Mouse (Mus musculus) forebrain, postnatal 0 days (tissue): ENCODE data around the gene Phospho1. TPM values are rescaled to one million over a fixed set of nuclear protein-coding genes. Genes with fewer than 3 reads are reported as not detected.

ENCODE experiments used
- ATAC-seq: fragments of 200-750 bp; cut with Nextera tagmentation; 2 replicates; pipeline ENCODE4 v1.8.0; 2017; ENCODE audit warnings: mild to moderate bottlenecking, moderate library complexity
- DNase-seq: peaks from one replicate; pipeline ENCODE4 v3.0.0-alpha.2; 2015
- H3K27ac ChIP-seq: fragments of 300-500 bp; sonication (generic); 2 replicates; pipeline ENCODE4 v1.5.1; 2014; ENCODE audit warnings: low read depth, mild to moderate bottlenecking, antibody characterized with exemption, low read length, moderate library complexity, mixed read lengths
- H3K27me3 ChIP-seq: fragments of 300-500 bp; sonication (generic); 2 replicates; pipeline ENCODE4 v1.6.1; 2014; ENCODE audit warnings: mild to moderate bottlenecking, low read length, mixed read lengths; ENCODE audit not compliant: insufficient read depth
- H3K36me3 ChIP-seq: fragments of 300-500 bp; sonication (generic); 2 replicates; pipeline ENCODE4 v1.6.1; 2014; ENCODE audit warnings: mild to moderate bottlenecking, moderate library complexity; ENCODE audit not compliant: insufficient read depth
- H3K4me1 ChIP-seq: fragments of 300-500 bp; sonication (generic); 2 replicates; pipeline ENCODE4 v1.6.1; 2014; ENCODE audit warnings: antibody characterized with exemption; ENCODE audit not compliant: insufficient read depth
- H3K4me2 ChIP-seq: fragments of 300-500 bp; sonication (generic); 2 replicates; pipeline ENCODE4 v1.6.1; 2014; ENCODE audit warnings: low read depth, mild to moderate bottlenecking, moderate library complexity
- H3K4me3 ChIP-seq: fragments of 300-500 bp; sonication (generic); 2 replicates; pipeline ENCODE4 v1.5.1; 2014; ENCODE audit warnings: low read depth, low read length, mixed read lengths
- H3K9ac ChIP-seq: fragments of 300-500 bp; sonication (generic); 2 replicates; pipeline ENCODE4 v1.6.1; 2014; ENCODE audit warnings: mild to moderate bottlenecking
- H3K9me3 ChIP-seq: fragments of 300-500 bp; sonication (generic); 2 replicates; pipeline ENCODE4 v1.6.1; 2016; ENCODE audit warnings: low read length
- CTCF ChIP-seq: sonication (generic); IDR thresholded peaks from 2 replicates; pipeline ENCODE4 v1.5.1; 2016; ENCODE audit warnings: antibody characterized with exemption, control low read depth, low read depth
- WGBS: fragments of 180-500 bp; shearing (Covaris S2); extraction: QIAGEN DNeasy Blood & Tissue Kit; methylation state at CpG from one replicate; pipeline ENCODE4 v1.1.7; 2014; 5-methylcytosine and 5-hydroxymethylcytosine counted together
- polyA plus RNA-seq: library from polyadenylated mRNA; unstranded; fragments of >200 nt; fragmentation: Nextera tagmentation; extraction: Ambion mirVana; gene quantifications from 2 replicates; pipeline ENCODE4 v1.2.1, GENCODE M21; 2015
- total RNA-seq: library from RNA; depleted of rRNA; stranded (reverse); fragments of >200 nt; gene quantifications from 2 replicates; pipeline ENCODE4 v1.2.3, GENCODE M21; 2014

Phospho1 gene
- total and polyA plus RNA-seq, 2 experiments from 2014 or later: 0.90 TPM; not detected in 1

- Histone ChIP-seq H3K9ac (no peak overlapping the region), H3K4me3 (no peak overlapping the region), H3K36me3 (no peaks in the 10 kb centered on the region), H3K4me2 (no peak overlapping the region), H3K27ac (no peak overlapping the region), H3K4me1 (peaks cover 4% of the 10 kb centered on the region), H3K9me3 (no peaks in the 10 kb centered on the region), H3K27me3 (peaks cover 23% of the 10 kb centered on the region)
- ATAC-seq (peak; percentile 60), DNase-seq (peak; percentile 45)
- TF ChIP-seq CTCF: no peak
- 53% methylated on average over 8 of the region's 8 CpGs for WGBS
Measured at GRCm38 (mm10) chr11:95838999-95839868, 14.9 kb downstream of the Phospho1 start.

- H3K27me3 ChIP-seq: peaks cover 8% of the 10 kb centered on the region
- no peak overlapping the region for H3K9ac ChIP-seq
- no peak for TF ChIP-seq CTCF
- H3K4me2 ChIP-seq: no peak overlapping the region
- H3K4me3 ChIP-seq: no peak overlapping the region
- no peaks in the 10 kb centered on the region for H3K36me3 ChIP-seq
- no peak overlapping the region for H3K27ac ChIP-seq
- H3K4me1 ChIP-seq: peaks cover 4% of the 10 kb centered on the region
- no peaks in the 10 kb centered on the region for H3K9me3 ChIP-seq
- DNase-seq (no peak), ATAC-seq (no peak)
- WGBS: 75% methylated on average over 5 of the region's 5 CpGs
Measured at GRCm38 (mm10) chr11:95840694-95841497, 16.6 kb downstream of the Phospho1 start.

GRCm38 (mm10) chr11:95841498-95841830, 17.2 kb downstream of the Phospho1 start:
- 62% methylated on average over 10 of the region's 10 CpGs for WGBS
- Histone ChIP-seq H3K9me3 (no peaks in the 10 kb centered on the region), H3K9ac (no peak overlapping the region), H3K36me3 (no peaks in the 10 kb centered on the region), H3K27ac (no peak overlapping the region), H3K4me1 (peaks cover 4% of the 10 kb centered on the region), H3K27me3 (peaks cover 8% of the 10 kb centered on the region), H3K4me2 (no peak overlapping the region), H3K4me3 (no peak overlapping the region)
- no peak for TF ChIP-seq CTCF
- DNase-seq (no peak), ATAC-seq (no peak)

DNA sequence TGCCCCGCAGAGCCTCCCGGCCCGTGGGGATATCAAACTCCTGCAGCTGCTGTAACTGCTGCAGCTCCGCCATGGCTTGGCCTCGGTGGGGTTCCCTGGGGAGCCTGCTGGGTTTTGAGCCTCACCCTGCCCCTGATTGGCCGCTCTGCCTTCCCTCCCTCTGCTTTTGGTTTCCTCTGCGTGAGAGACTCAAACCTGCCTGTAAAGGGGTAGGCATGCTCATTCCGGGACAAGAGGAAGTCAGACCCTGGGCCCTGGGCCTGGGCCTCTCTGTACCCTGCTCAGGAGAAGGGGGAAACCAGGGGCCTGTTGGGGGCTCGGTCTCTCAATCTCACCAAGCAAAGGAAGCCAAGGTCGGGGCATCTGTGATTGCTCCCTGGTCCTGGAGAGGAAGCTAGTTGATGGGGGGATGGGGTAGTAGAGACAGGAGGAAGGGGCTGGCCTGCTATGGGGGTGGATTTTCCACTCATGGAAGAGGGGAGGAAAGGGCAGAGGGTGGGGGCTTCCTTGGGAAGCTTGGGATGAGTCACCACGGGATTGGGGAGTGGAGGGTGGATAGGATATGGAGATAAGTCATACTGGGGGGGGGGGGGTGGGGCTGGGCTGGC, 17.9 kb downstream of the Phospho1 start, which contains the start of gene Abi3:
Abi3 (minus strand) TSS at position 403 of the 608 bp plus-strand sequence.
- Histone ChIP-seq H3K4me3 (no peak within 1 kb of the TSS), H3K4me2 (no peak within 1 kb of the TSS), H3K9ac (no peak within 1 kb of the TSS), H3K9me3 (no peaks in the 10 kb centered on the region), H3K4me1 (peaks cover 4% of the 10 kb centered on the region), H3K27me3 (peaks cover 8% of the 10 kb centered on the region), H3K36me3 (no peaks in the 10 kb centered on the region), H3K27ac (no peak within 1 kb of the TSS)
- WGBS: 14% methylated on average over 11 of the region's 11 CpGs
- TF ChIP-seq CTCF: no peak
- DNase-seq (no peak), ATAC-seq (no peak)

- DNase-seq (no peak), ATAC-seq (no peak)
- TF ChIP-seq CTCF: no peak
- H3K4me3 ChIP-seq: no peak overlapping the region
- peaks cover 4% of the 10 kb centered on the region for H3K4me1 ChIP-seq
- 81% methylated on average over 5 of the region's 5 CpGs for WGBS
- H3K9me3 ChIP-seq: no peaks in the 10 kb centered on the region
- peaks cover 8% of the 10 kb centered on the region for H3K27me3 ChIP-seq
- H3K4me2 ChIP-seq: no peak overlapping the region
- H3K27ac ChIP-seq: no peak overlapping the region
- no peak overlapping the region for H3K9ac ChIP-seq
- no peaks in the 10 kb centered on the region for H3K36me3 ChIP-seq
Measured at GRCm38 (mm10) chr11:95842953-95843352, 18.7 kb downstream of the Phospho1 start.

DNA sequence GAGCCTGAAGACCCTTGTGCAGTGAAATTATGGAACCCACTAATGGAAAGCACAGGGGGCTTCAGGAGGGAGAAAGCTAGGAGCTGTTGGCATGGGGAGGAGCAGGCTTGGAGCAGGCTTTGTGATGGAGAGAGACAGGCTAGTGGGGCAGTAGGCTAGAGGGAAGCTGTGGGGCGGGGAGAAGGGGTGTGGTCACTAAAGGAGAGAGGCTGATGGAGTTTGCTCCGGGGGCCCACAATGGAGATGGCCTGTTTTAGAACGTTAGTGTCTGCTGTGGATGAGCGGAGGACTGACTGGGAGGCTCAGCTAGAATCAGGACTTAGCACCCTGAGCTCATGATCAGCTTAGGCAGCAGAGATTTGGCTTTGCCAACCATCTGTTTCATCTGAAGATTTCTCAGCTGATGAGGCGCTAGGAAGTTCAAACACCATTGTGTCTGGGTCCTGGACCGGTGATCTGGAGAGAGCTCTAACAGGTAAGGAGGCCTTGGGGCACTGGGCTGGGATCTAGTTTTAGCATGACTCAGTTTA, 19.2 kb downstream of the Phospho1 start:
- TF ChIP-seq CTCF: no peak
- DNase-seq (no peak), ATAC-seq (no peak)
- H3K4me2 ChIP-seq: no peak overlapping the region
- no peak overlapping the region for H3K27ac ChIP-seq
- peaks cover 3% of the 10 kb centered on the region for H3K4me1 ChIP-seq
- no peaks in the 10 kb centered on the region for H3K36me3 ChIP-seq
- no peaks in the 10 kb centered on the region for H3K9me3 ChIP-seq
- no peak overlapping the region for H3K9ac ChIP-seq
- no peak overlapping the region for H3K4me3 ChIP-seq
- peaks cover 8% of the 10 kb centered on the region for H3K27me3 ChIP-seq
- WGBS: 64% methylated on average over 6 of the region's 6 CpGs
